Mouse (Mus musculus) cerebellum, adult 2 months (tissue): ENCODE measurements at regions not wholly inside any gene's neighbourhood (a gene's known extent, or its start where the extent isn't known, plus 50 kb on each side); places are given as distances from the start of the nearest gene placed in this dataset.

Experiments
- CTCF ChIP-seq: fragments of 200-500 bp; IDR thresholded peaks from 2 replicates; pipeline ENCODE4 v1.5.1; 2011; ENCODE audit warnings: low read depth, mild to moderate bottlenecking, control low read depth, low read length, moderate library complexity, borderline replicate concordance; ENCODE audit not compliant: insufficient read depth
- POLR2A ChIP-seq: fragments of 200-500 bp; IDR thresholded peaks from 2 replicates; pipeline ENCODE4 v1.6.1; 2011; ENCODE audit warnings: low read length, control low read depth, borderline replicate concordance; ENCODE audit not compliant: insufficient read depth

GRCm38 (mm10) chr15:13529960-13530359 lies 356.5 kb upstream of the Cdh6 start:
- TF ChIP-seq CTCF (no peak), POLR2A (no peak)
